Mouse (Mus musculus) retina, postnatal 1 day (tissue): ENCODE data around the gene Cytip.

Experiments
- DNase-seq: peaks from one replicate; pipeline ENCODE4 v3.0.0-alpha.2; 2012

Gene Cytip

DNA sequence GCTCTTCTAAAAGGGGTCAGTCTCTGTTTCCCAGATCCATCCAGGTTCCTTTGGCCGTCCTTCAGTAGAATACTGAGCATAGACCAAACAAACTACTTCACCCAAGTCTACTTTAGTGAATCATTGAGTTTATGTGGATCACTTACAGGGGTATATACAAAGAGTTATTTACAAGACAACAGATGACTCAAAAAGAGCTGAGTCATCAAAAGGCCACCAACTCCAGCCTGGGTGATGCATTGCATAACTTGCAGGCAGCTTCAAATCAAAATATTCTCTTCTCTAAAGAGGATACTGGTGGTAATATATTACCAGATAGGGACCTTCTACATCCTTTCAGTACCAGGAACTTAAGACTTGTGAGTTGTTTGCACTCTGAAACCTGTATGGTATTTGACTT, 108.9 kb downstream of the Cytip start:
- no peak for DNase-seq

DNA sequence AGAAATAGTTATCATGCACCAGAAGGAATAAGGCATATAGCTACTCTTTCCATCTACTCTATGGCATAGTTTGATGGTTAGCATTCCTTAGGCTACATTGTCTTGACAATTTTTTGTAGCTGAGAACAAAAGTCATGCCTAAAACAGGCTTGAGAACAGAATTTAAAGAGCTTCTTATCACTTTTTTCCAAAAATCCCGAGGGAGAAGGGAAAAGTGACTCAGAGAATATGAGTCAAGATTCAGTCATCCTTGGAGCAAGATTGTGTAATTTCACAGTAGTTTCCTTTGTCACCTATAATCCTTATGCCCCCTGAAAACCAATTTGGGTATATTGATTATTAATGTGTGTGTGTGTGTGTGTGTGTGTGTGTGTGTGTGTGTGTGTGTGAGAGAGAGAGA, 115.5 kb downstream of the Cytip start:
- DNase-seq: no peak
